Mouse (Mus musculus) liver, embryonic 16.5 days (tissue): Measurements from ENCODE around the gene BC005537. TPM values are rescaled to one million over a fixed set of nuclear protein-coding genes. Genes with fewer than 3 reads are reported as not detected.

Source experiments
- ATAC-seq: fragments of 200-750 bp; cut with Nextera tagmentation; 2 replicates; pipeline ENCODE4 v1.8.0; 2017; ENCODE audit warnings: low read depth, mild to moderate bottlenecking, moderate number of reproducible peaks, moderate library complexity
- H3K27ac ChIP-seq: fragments of 300-500 bp; sonication (generic); 2 replicates; pipeline ENCODE4 v1.5.1; 2014; ENCODE audit warnings: mild to moderate bottlenecking, low read length
- H3K27me3 ChIP-seq: fragments of 300-500 bp; sonication (generic); 2 replicates; pipeline ENCODE4 v1.6.1; 2014; ENCODE audit warnings: low read depth, low read length, mixed read lengths; ENCODE audit not compliant: control insufficient read depth, insufficient read depth
- H3K36me3 ChIP-seq: fragments of 300-500 bp; sonication (generic); 2 replicates; pipeline ENCODE4 v1.6.1; 2014; ENCODE audit warnings: mild to moderate bottlenecking; ENCODE audit not compliant: control insufficient read depth, insufficient read depth
- H3K4me1 ChIP-seq: fragments of 300-500 bp; sonication (generic); 2 replicates; pipeline ENCODE4 v1.6.1; 2014; ENCODE audit warnings: low read depth, low read length, mixed read lengths; ENCODE audit not compliant: control insufficient read depth
- H3K4me2 ChIP-seq: fragments of 300-500 bp; sonication (generic); 2 replicates; pipeline ENCODE4 v1.6.1; 2014; ENCODE audit warnings: low read depth, low read length, mixed read lengths
- H3K4me3 ChIP-seq: fragments of 300-500 bp; sonication (generic); 2 replicates; pipeline ENCODE4 v1.5.1; 2014; ENCODE audit warnings: low read depth, mild to moderate bottlenecking, low read length
- H3K9ac ChIP-seq: fragments of 300-500 bp; sonication (generic); 2 replicates; pipeline ENCODE4 v1.6.1; 2014; ENCODE audit warnings: low read depth, low read length
- H3K9me3 ChIP-seq: fragments of 300-500 bp; sonication (generic); replicated peaks from 2 replicates; pipeline ENCODE4 v1.6.1; 2016; ENCODE audit warnings: low read length; ENCODE audit not compliant: control insufficient read depth
- WGBS: fragments of 180-500 bp; shearing (Covaris S2); extraction: QIAGEN DNeasy Blood & Tissue Kit; methylation state at CpG from one replicate; pipeline ENCODE4 v1.1.7; 2014; ENCODE audit not compliant: insufficient replicate concordance; 5-methylcytosine and 5-hydroxymethylcytosine counted together
- polyA plus RNA-seq: library from polyadenylated mRNA; unstranded; fragments of >200 nt; fragmentation: Nextera tagmentation; extraction: Ambion mirVana; gene quantifications from 2 replicates; pipeline ENCODE4 v1.2.1, GENCODE M21; 2015

BC005537 gene
- polyA plus RNA-seq, 1 experiment from 2014 or later = 8.9 TPM

DNA sequence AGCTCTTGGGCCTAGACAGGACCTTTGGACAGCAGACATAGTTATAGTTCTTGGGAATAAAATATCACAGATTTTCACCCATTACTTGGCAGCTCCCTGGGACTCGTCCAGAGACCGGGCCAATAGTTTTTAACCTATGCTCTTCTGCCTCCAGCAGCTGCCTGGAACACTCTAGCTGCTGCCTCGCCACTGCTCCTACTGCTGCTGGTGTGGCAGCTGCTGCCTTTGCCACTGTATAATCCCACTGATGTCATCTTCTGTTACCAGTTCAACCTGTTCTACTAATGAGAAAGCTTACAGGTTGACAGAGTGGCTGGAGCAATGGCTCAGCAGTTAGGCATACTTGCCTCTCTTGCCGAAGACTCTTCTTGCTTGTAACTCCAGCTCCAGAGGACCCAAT lies 47.9 kb downstream of the BC005537 start:
- Histone ChIP-seq H3K4me2 (no peak overlapping the region), H3K9ac (no peak overlapping the region), H3K4me3 (no peak overlapping the region), H3K36me3 (no peaks in the 10 kb centered on the region), H3K27ac (no peak overlapping the region), H3K9me3 (no peaks in the 10 kb centered on the region), H3K27me3 (no peaks in the 10 kb centered on the region), H3K4me1 (no peaks in the 10 kb centered on the region)
- 68% methylated on average over 4 of the region's 4 CpGs for WGBS
- ATAC-seq = no peak

- no peak overlapping the region for H3K27ac ChIP-seq
- 52% methylated on average over 2 of the region's 2 CpGs for WGBS
- no peak overlapping the region for H3K9ac ChIP-seq
- no peak for ATAC-seq
- no peaks in the 10 kb centered on the region for H3K27me3 ChIP-seq
- H3K4me1 ChIP-seq = no peaks in the 10 kb centered on the region
- H3K4me2 ChIP-seq = no peak overlapping the region
- H3K9me3 ChIP-seq = no peaks in the 10 kb centered on the region
- H3K4me3 ChIP-seq = no peak overlapping the region
- H3K36me3 ChIP-seq = no peaks in the 10 kb centered on the region
These were observed 50.5 kb downstream of the BC005537 start for GRCm38 (mm10) chr13:24851989-24852388.

- 46% methylated on average over 3 of the region's 3 CpGs for WGBS
- Histone ChIP-seq H3K4me3 (no peak overlapping the region), H3K4me1 (no peaks in the 10 kb centered on the region), H3K36me3 (no peaks in the 10 kb centered on the region), H3K4me2 (no peak overlapping the region), H3K27me3 (no peaks in the 10 kb centered on the region), H3K27ac (no peak overlapping the region), H3K9ac (no peak overlapping the region), H3K9me3 (no peaks in the 10 kb centered on the region)
- no peak for ATAC-seq
These were observed 51.1 kb downstream of the BC005537 start for GRCm38 (mm10) chr13:24852570-24852969.

- Histone ChIP-seq H3K27ac (no peak overlapping the region), H3K27me3 (no peaks in the 10 kb centered on the region), H3K4me2 (no peak overlapping the region), H3K4me1 (no peaks in the 10 kb centered on the region), H3K9me3 (no peaks in the 10 kb centered on the region), H3K36me3 (no peaks in the 10 kb centered on the region), H3K4me3 (no peak overlapping the region), H3K9ac (no peak overlapping the region)
- no peak for ATAC-seq
These were observed 57.7 kb downstream of the BC005537 start for GRCm38 (mm10) chr13:24859115-24859514.

- 53% methylated on average over 12 of the region's 12 CpGs for WGBS
These were observed 59.6 kb downstream of the BC005537 start for GRCm38 (mm10) chr13:24861084-24861483.

GRCm38 (mm10) chr13:24862021-24862420 lies 60.6 kb downstream of the BC005537 start:
- peaks cover 5% of the 10 kb centered on the region; the same call in 1 of the 2 replicates for H3K4me1 ChIP-seq
- H3K4me3 ChIP-seq = no peak overlapping the region
- no peaks in the 10 kb centered on the region for H3K36me3 ChIP-seq
- no peak for ATAC-seq
- no peaks in the 10 kb centered on the region for H3K27me3 ChIP-seq
- no peak overlapping the region for H3K4me2 ChIP-seq
- WGBS = 69% methylated on average over 7 of the region's 7 CpGs
- H3K9ac ChIP-seq = no peak overlapping the region
- H3K27ac ChIP-seq = no peak overlapping the region
- no peaks in the 10 kb centered on the region for H3K9me3 ChIP-seq

More at GRCm38 (mm10) chr13:24861084-24861483, 59.6 kb downstream of the BC005537 start:
- no peaks in the 10 kb centered on the region for H3K9me3 ChIP-seq
- no peak overlapping the region for H3K9ac ChIP-seq
- ATAC-seq = no peak
- H3K4me1 ChIP-seq = no peaks in the 10 kb centered on the region
- no peaks in the 10 kb centered on the region for H3K36me3 ChIP-seq
- no peak overlapping the region for H3K4me2 ChIP-seq
- H3K4me3 ChIP-seq = no peak overlapping the region
- H3K27me3 ChIP-seq = no peaks in the 10 kb centered on the region
- H3K27ac ChIP-seq = no peak overlapping the region

DNA sequence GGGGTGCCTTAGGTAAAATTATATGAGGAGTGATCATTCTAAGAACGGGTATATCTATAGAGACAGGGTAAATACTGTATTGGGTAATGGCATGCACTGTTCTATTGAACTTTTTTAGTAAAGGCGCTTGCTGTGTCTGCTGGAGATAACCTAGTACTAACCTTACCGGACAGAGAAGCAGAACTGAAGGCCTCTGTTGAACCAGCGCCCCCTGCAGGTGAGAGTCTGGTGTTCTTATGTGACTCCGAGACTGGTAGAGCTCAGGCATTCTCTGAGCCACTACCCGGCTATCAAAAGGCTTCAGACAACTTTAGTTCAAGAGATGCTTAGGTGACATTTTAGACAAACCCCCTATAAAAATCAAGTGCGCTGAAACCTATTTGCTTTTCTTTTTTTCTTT lies 61.1 kb downstream of the BC005537 start:
- 46% methylated on average over 7 of the region's 7 CpGs for WGBS
- 0 out of 2 replicates have a peak, but pooled peaks have one; percentile 37 for ATAC-seq
- Histone ChIP-seq H3K27me3 (no peaks in the 10 kb centered on the region), H3K9ac (no peak overlapping the region), H3K9me3 (no peaks in the 10 kb centered on the region), H3K4me1 (peaks cover 5% of the 10 kb centered on the region; the same call in 1 of the 2 replicates), H3K27ac (no peak overlapping the region), H3K36me3 (no peaks in the 10 kb centered on the region), H3K4me3 (no peak overlapping the region), H3K4me2 (no peak overlapping the region)

Other genes starting within 250 kb of the BC005537 start
- gene Ripor2, start 219.5 kb upstream of the BC005537 start, polyA plus RNA-seq = 3.2 and 4.4 TPM in 2 replicates
- not detected in 2 replicates for gene Armh2, start 60.4 kb upstream of the BC005537 start, polyA plus RNA-seq
- 82.5 and 101 TPM in 2 replicates for gene Gmnn, start 39.7 kb upstream of the BC005537 start, polyA plus RNA-seq
- 56.0 and 56.9 TPM in 2 replicates for gene Acot13, start 29.9 kb downstream of the BC005537 start, polyA plus RNA-seq
- 19.6 and 22.3 TPM in 2 replicates for gene Tdp2, start 30.0 kb downstream of the BC005537 start, polyA plus RNA-seq
- 0.12 and 0.27 TPM in 2 replicates for gene D130043K22Rik, start 43.5 kb downstream of the BC005537 start, polyA plus RNA-seq
- 3.7 and 4.3 TPM in 2 replicates for gene Aldh5a1, start 136.0 kb downstream of the BC005537 start, polyA plus RNA-seq
- 20.5 and 24.5 TPM in 2 replicates for gene Gpld1, start 141.5 kb downstream of the BC005537 start, polyA plus RNA-seq
- 5.7 and 6.0 TPM in 2 replicates for gene Mrs2, start 218.7 kb downstream of the BC005537 start, polyA plus RNA-seq